Mouse (Mus musculus) cortical plate, adult 2 months (tissue): ENCODE data around the gene Snap25. TPM values are rescaled to one million over a fixed set of nuclear protein-coding genes. Genes with fewer than 3 reads are reported as not detected.

Source experiments
- H3K27ac ChIP-seq: fragments of 200-500 bp; 2 replicates; pipeline ENCODE4 v1.5.1; 2012; ENCODE audit warnings: low read length, control low read depth, inconsistent platforms; ENCODE audit not compliant: insufficient read depth
- H3K4me1 ChIP-seq: fragments of 200-500 bp; 2 replicates; pipeline ENCODE4 v1.6.1; 2011; ENCODE audit warnings: low read length; ENCODE audit not compliant: control insufficient read depth, insufficient read depth
- H3K4me3 ChIP-seq: fragments of 200-500 bp; 2 replicates; pipeline ENCODE4 v1.5.1; 2011; ENCODE audit warnings: mild to moderate bottlenecking, low read length, control low read depth; ENCODE audit not compliant: insufficient read depth
- CTCF ChIP-seq: fragments of 200-500 bp; IDR thresholded peaks from 2 replicates; pipeline ENCODE4 v1.5.1; 2011; ENCODE audit warnings: mild to moderate bottlenecking, control low read depth, low read length; ENCODE audit not compliant: insufficient read depth; ENCODE audit errors: extremely low read depth
- POLR2A ChIP-seq: fragments of 200-500 bp; IDR thresholded peaks from 2 replicates; pipeline ENCODE4 v1.6.1; 2011; ENCODE audit warnings: mild to moderate bottlenecking, low read length, control low read depth; ENCODE audit not compliant: insufficient read depth; ENCODE audit errors: extremely low read depth
- polyA plus RNA-seq: library from polyadenylated mRNA; depleted of rRNA; stranded (reverse); fragments of >200 nt; gene quantifications from 2 replicates; pipeline ENCODE4 v1.2.3, GENCODE M21; 2012

The Snap25 gene
- polyA plus RNA-seq, 1 experiment = 2,964 TPM

- Histone ChIP-seq H3K4me1 (no peaks in the 10 kb centered on the region), H3K27ac (peak overlapping the region; percentile 90), H3K4me3 (peak overlapping the region; percentile 10)
- no peak for TF ChIP-seq CTCF
- TF ChIP-seq POLR2A = 0 out of 2 replicates have a peak, but pooled peaks have one; percentile 32
Measured at GRCm38 (mm10) chr2:136711746-136712440, 1.4 kb upstream of the Snap25 start.

GRCm38 (mm10) chr2:136712441-136713015 lies 725 bp upstream of the Snap25 start:
- peak overlapping the region; percentile 97 for H3K4me3 ChIP-seq
- TF ChIP-seq CTCF (no peak), POLR2A (no peak)
- H3K4me1 ChIP-seq = no peaks in the 10 kb centered on the region
- peak overlapping the region; percentile 90 for H3K27ac ChIP-seq

GRCm38 (mm10) chr2:136714008-136714411 lies 757 bp downstream of the Snap25 start:
- Histone ChIP-seq H3K27ac (peak overlapping the region; percentile 97), H3K4me1 (no peaks in the 10 kb centered on the region; the same call in 1 of the 2 replicates), H3K4me3 (peak overlapping the region; percentile 97)
- TF ChIP-seq CTCF (no peak), POLR2A (peak; percentile 55; the same call in 1 of the 2 replicates)

- Histone ChIP-seq H3K27ac (no peak overlapping the region), H3K4me1 (no peaks in the 10 kb centered on the region; the same call in 1 of the 2 replicates), H3K4me3 (peak overlapping the region; percentile 97)
- TF ChIP-seq POLR2A (peak; percentile 72), CTCF (no peak)
Measured at GRCm38 (mm10) chr2:136715531-136715930, 2.3 kb downstream of the Snap25 start.

- Histone ChIP-seq H3K27ac (no peak overlapping the region), H3K4me3 (peak overlapping the region; percentile 97), H3K4me1 (no peaks in the 10 kb centered on the region; the same call in 1 of the 2 replicates)
- TF ChIP-seq CTCF = no peak
- TF ChIP-seq POLR2A = no peak
Measured at GRCm38 (mm10) chr2:136716400-136716799, 3.1 kb downstream of the Snap25 start.

- H3K4me3 ChIP-seq = no peak overlapping the region; the same call in 1 of the 2 replicates
- no peak overlapping the region for H3K27ac ChIP-seq
- H3K4me1 ChIP-seq = peaks cover 5% of the 10 kb centered on the region
- TF ChIP-seq POLR2A (no peak), CTCF (peak; percentile 42; the same call in 1 of the 2 replicates)
Measured at GRCm38 (mm10) chr2:136720235-136720634, 7.0 kb downstream of the Snap25 start.

- Histone ChIP-seq H3K27ac (no peak overlapping the region), H3K4me3 (no peak overlapping the region), H3K4me1 (peaks cover 10% of the 10 kb centered on the region)
- TF ChIP-seq POLR2A = 0 out of 2 replicates have a peak, but pooled peaks have one; percentile 2
- no peak for TF ChIP-seq CTCF
Measured at GRCm38 (mm10) chr2:136738260-136738659, 25.0 kb downstream of the Snap25 start.

- TF ChIP-seq POLR2A (no peak), CTCF (no peak)
- no peak overlapping the region for H3K27ac ChIP-seq
Measured at GRCm38 (mm10) chr2:136742230-136742629, 29.0 kb downstream of the Snap25 start.

GRCm38 (mm10) chr2:136744683-136745326 lies 31.6 kb downstream of the Snap25 start:
- Histone ChIP-seq H3K27ac (no peak overlapping the region), H3K4me1 (peaks cover 12% of the 10 kb centered on the region), H3K4me3 (no peak overlapping the region)
- TF ChIP-seq CTCF (no peak), POLR2A (no peak)

More at GRCm38 (mm10) chr2:136742230-136742629, 29.0 kb downstream of the Snap25 start:
- H3K4me3 ChIP-seq = no peak overlapping the region
- H3K4me1 ChIP-seq = peaks cover 9% of the 10 kb centered on the region
